In the genomic region with DNA sequence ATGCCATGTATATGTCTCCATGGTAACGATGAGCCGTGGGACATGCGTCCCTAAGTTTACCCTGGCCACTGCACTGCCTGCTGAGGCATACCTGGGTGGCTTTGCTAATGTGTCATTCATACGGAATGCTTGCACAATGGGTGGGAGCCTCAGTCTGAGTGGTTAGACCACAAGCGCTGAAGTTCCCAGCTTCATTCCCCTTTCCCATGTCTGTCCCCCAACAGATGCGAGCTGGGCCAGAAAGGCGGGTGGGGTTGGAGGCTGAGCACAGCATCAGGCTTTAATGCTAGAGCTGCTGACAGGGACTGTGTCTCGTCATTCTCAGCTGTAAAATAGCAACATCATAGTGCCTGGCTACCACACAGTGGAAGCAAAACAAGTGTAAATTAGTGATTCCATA, we compare ENCODE assay signal across 14 mouse cellular contexts.
A peak's percentile ranks its signal among the peaks of the same experiment; 100 is the strongest.
DNase-seq lines count a peak whose midpoint lies in the region; ATAC-seq lines count a peak whose summit lies in the region.
"Had no signal": no experiment of that assay in that cellular context is flagged by ENCODE, and none has a peak within 500 bp of the region (broad histone marks: within the 10 kb centered on the region; RNA-seq: fewer than 3 reads in every experiment).

No protein-coding gene starts in this region.

- no peak overlapping the region for H3K4me3 ChIP-seq in heart, embryonic 12.5 days
- H3K4me3 ChIP-seq: embryonic facial prominence, embryonic 15.5 days; hindbrain, embryonic 13.5 days; limb, embryonic 15.5 days had no signal

- DNase-seq in heart, adult 8-10 months (ENCODE audit: low spot score), result no peak
- peak; percentile 7 for DNase-seq in urinary bladder, postnatal 14 days (ENCODE audit: low spot score)
- no peak for DNase-seq in urinary bladder, postnatal 36 days (ENCODE audit: low spot score in 2 of 2)
- DNase-seq in heart, postnatal 4 days, result peak; percentile 42
- no peak for DNase-seq in c-Kit-positive CD71-positive TER-119-positive erythroid progenitor cells, embryonic 14.5 days (ENCODE audit: low spot score)
- DNase-seq in gastrocnemius, adult 18-20 months (ENCODE audit: low spot score), result no peak
- DNase-seq: adrenal gland, postnatal 36 days; cerebellum, adult 8-10 months; gastrocnemius, postnatal 25 days had no signal

- no peaks in the 10 kb centered on the region for H3K27me3 ChIP-seq in heart, embryonic 12.5 days (replicated peaks)
- H3K27me3 ChIP-seq: embryonic facial prominence, embryonic 15.5 days; hindbrain, embryonic 13.5 days; limb, embryonic 15.5 days had no signal

- peak overlapping the region; percentile 62 for H3K27ac ChIP-seq in heart, embryonic 12.5 days (ENCODE audit: poor library complexity, severe bottlenecking)
- H3K27ac ChIP-seq: embryonic facial prominence, embryonic 15.5 days; hindbrain, embryonic 13.5 days; limb, embryonic 15.5 days had no signal

- WGBS in heart, embryonic 12.5 days, result 37% methylated on average over 8 of the region's 8 CpGs

- no peaks in the 10 kb centered on the region for H3K9me3 ChIP-seq in heart, embryonic 12.5 days (replicated peaks)
- H3K9me3 ChIP-seq: embryonic facial prominence, embryonic 15.5 days; hindbrain, embryonic 13.5 days; limb, embryonic 15.5 days had no signal

- ATAC-seq in heart, embryonic 12.5 days (ENCODE audit: insufficient number of reproducible peaks, low FRiP score), result peak; percentile 65
- ATAC-seq: midbrain, embryonic 16.5 days had no signal

- no peak overlapping the region for H3K9ac ChIP-seq in heart, embryonic 12.5 days
- H3K9ac ChIP-seq: embryonic facial prominence, embryonic 15.5 days; hindbrain, embryonic 13.5 days; limb, embryonic 15.5 days had no signal

- H3K4me2 ChIP-seq in heart, embryonic 12.5 days, result 0 out of 2 replicates have a peak overlapping the region, but pooled peaks have one; percentile 18
- H3K4me2 ChIP-seq: embryonic facial prominence, embryonic 15.5 days; hindbrain, embryonic 13.5 days; limb, embryonic 15.5 days had no signal

- peaks cover 14% of the 10 kb centered on the region for H3K4me1 ChIP-seq in heart, embryonic 12.5 days (replicated peaks)

- peaks cover under 1% of the 10 kb centered on the region; the same call in 1 of the 2 replicates for H3K36me3 ChIP-seq in heart, embryonic 12.5 days
- H3K36me3 ChIP-seq: embryonic facial prominence, embryonic 15.5 days; hindbrain, embryonic 13.5 days; limb, embryonic 15.5 days had no signal

Comparison
In these comparisons a context has a peak if more than half of its experiments do, and no peak if none do; other contexts are left out.
1. DNase-seq: peak in urinary bladder, postnatal 14 days (single experiment) and heart, postnatal 4 days (single experiment); none in heart, adult 8-10 months (single experiment), urinary bladder, postnatal 36 days (0 of 2), c-Kit-positive CD71-positive TER-119-positive erythroid progenitor cells, embryonic 14.5 days (single experiment) and gastrocnemius, adult 18-20 months (single experiment).